Mouse (Mus musculus) megakaryocyte, embryonic 14.5 days (primary cell): Measurements from ENCODE around the gene Ints1.

Experiments used
- FLI1 ChIP-seq: IDR thresholded peaks from 2 replicates; pipeline ENCODE4 v1.6.1; 2012; ENCODE audit warnings: low read length, inconsistent platforms, mixed read lengths
- GATA1 ChIP-seq: IDR thresholded peaks from 3 replicates; pipeline ENCODE4 v1.6.1; 2012; ENCODE audit warnings: mixed read lengths, low read length, inconsistent platforms, borderline replicate concordance

DNA sequence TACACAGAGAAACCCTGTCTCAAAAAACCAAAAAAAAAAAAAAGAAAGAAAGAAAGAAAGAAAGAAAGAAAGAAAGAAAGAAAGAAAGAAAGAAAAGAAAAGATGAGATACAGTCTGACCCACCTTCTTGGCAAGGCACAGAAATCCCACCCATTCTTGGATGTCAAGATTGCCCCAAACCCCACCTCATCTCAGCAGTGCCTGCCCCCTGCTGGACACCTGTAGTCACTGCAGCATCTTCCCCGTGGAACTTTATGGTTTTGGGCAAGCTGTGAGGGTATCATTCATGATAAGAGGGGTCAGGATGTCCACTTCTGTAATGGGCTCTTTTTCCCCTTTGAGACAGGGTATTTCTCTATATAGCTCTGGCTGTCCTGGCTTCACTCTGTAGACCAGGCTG is 41.8 kb upstream of the Ints1 start:
- TF ChIP-seq GATA1 (no peak), FLI1 (no peak)
